Mouse (Mus musculus) right cerebral cortex, postnatal 14 days (tissue): ENCODE data around the gene Plagl2.

Experiments
- DNase-seq: peaks from one replicate; pipeline ENCODE4 v3.0.0; 2022

The Plagl2 gene

DNA sequence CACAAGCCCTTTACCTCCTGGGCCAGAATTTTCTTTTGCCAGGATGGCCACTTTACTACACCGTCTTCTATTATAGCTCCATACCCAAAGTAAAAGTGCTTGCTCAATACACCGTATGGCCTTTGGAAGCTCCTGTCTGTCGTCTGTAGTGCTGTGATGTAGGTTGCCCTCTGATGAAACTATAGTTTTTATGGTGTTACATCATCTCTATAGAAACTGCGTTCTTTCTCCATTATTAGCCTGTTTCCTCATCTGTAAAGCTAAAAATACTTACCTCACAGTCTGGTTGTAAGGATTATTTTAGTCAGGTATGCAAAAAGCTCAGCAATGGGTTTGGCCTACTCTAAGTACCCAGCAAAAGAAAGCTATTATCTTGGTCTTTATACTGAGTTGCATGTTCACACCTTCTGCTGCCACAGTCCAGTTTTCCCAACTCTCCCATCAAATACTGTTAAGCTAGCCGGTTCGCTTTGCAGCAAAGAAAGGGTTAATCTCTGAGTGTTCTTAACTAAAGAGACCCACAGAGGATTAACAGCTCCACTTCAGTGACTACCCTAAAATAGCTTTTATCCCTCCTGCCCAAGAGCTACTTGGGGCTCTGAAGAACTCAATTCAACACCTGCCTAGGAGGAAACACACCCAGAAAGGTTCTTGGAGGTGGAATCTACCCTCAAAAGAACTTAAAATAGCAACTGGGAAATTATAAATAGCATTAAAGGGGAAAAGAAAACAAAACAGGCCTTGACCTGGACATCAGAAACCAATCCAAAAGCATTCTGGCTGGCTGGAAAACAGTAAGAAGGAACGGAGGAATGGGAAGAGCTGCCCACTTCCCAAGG lies 2.0 kb downstream of the Plagl2 start:
- DNase-seq, result no peak

DNA sequence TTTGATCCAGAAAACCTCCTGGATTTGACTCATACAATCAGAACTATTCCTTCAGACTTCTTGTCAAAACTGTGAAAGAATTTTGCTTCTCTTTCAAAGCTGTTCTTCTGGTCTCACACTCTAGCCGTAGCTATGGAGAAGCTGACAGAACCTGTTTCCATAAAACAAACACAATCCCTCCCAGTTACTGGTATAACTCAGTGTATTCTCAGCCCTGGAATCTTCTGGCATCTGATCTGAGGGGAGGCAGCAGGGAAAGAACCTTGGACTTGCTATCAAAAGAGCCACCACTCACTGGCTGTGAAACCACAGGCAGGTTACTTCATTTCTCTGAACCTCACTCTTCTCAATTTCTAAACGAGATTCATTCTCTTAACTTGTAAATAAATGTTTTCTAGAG lies 2.8 kb downstream of the Plagl2 start:
- DNase-seq, result no peak

DNA sequence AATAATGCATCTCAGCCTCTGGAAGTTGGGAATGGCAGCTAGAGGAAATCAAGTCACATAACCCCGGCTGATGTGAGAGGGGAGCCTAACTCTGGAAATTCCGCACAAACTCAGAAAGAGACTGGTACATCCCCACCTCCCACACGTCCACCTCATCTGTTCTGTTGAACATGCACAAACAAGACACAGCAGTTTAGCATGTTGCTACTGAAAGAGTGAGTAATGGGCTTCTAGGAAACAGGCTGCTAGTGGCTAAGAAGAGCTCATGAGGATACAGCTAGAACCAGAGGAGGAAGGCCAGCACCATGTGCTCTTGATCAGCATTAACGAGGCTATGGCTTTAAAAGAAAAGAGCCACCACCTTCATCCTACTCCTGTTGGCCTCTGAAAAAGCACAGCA lies 3.3 kb downstream of the Plagl2 start:
- no peak for DNase-seq

DNA sequence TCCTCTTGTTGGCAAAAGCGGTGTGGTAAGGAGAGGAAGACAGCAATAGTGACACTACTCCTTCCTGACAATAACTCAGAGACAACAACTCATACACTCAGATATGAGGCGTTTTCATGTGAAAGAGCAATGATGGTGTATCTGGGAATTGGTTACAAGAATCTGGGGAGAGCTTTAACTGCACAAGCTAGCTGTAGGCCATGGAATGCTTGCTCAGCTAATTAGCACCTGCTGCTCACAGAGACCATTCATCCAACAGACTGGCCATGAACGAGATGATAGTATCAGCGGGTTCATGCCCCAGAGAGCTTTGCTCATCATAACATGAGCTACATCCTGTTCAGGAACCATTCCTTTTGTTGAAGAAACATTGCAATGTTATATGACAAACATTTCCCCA lies 4.0 kb downstream of the Plagl2 start:
- no peak for DNase-seq

DNA sequence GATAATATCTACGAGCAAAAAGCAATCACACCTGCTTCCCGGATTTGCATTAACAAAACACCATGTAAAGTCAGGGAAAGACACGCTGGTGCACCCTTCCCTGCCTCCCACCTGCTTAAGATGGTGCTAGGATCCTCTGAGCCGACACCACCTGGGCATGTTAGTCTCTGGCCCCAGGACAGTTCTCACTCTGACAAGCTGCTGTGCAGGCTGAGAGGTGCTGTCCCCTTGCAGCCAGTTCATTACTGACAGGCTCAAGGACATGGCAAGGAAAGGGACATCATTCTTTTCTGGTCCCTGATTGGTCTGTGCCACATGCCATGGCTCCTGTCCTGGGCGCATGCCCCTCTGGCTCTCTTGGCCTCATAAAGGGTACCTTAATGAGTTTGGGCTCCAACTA lies 12.7 kb downstream of the Plagl2 start:
- no peak for DNase-seq

DNA sequence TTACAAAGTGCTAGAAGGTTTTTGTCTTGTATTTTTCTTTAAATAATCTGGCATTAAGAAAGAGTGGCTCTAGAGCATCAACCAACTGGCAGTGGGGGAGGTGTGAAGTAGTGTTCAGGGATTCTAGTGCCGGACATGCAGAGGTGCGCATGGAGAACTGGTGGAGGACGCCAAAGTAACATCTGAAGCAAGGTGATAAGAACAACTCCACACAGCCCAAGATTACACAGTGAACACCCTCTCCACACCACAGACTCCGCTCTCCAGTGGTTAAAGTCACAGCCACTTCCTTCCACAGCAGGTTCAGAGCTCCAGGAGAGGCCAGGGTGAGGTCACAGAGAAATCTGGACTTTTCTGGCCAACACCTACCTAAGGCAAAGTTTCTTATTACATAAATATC lies 13.3 kb downstream of the Plagl2 start:
- DNase-seq, result no peak

DNA sequence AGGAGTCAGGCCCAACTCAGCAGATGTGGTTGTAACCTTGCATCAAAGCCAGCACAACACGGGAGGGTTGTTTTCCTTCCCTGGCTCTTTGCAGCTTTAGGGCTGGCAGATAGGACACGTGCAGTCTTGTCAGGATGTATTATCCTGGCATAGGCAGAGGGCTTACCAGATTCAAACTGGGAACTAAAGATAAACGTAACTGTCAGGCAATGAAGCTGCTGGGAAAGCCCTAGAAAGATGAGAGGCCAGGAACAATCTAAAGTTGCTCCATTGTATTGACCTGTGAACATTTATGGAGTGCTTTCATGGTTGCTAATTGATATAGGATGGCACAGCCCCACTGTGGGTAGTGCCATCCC lies 15.7 kb downstream of the Plagl2 start:
- no peak for DNase-seq

DNA sequence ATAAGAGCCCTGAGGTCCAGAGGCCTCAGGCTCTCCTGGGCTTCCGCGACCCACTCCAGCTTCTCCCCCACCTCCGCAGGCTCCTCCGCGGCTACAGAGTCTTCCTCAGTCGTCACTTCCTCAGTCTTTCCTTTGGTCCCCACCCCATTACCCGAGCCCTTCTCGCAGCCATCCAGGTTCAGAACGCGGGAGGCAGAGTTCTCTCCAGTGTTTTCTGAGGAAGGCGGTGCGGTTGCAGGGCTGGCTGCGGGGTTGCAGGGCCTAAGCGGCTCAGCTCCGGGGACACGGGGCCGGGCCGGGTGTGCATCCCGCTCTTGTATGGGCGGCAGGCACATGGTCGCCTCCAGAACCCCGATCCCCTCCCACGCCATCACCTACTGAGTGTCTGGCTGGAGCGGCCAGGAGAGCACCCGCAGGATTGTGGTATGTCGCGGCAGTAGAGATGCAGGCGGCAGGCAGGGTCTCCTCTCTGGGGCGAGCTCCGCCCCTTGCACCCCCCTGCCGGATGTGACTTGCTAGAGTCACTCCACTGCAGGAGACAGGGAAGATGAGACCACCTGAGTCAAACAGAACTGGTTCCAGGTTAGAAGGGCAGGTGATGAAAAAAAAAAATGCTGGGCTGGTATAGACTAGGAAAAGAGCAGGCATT lies 16.2 kb downstream of the Plagl2 start, which contains the start of gene Tspyl3:
TSS of gene Tspyl3 (minus strand) at position 496 of the 649 bp plus-strand sequence.
- DNase-seq, result peak; percentile 62

DNA sequence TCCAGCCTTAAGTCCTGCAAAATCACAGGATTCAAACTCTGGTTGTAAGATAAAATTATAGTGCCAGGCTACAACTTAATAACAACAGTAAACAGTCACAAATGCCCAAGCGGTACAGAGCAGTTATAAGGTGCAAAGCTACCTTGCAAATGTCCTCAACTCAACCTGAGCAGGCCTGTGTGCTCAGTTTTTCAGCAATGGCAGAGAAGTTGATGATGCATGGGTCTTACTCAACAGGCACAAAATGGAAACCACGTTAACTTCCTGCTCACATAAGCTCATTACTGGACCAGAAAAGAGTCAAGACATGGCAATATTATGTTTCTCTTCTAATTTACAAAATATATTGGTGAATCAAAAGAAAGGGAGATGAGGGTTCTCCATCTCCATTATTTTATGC lies 18.7 kb downstream of the Plagl2 start:
- no peak for DNase-seq

DNA sequence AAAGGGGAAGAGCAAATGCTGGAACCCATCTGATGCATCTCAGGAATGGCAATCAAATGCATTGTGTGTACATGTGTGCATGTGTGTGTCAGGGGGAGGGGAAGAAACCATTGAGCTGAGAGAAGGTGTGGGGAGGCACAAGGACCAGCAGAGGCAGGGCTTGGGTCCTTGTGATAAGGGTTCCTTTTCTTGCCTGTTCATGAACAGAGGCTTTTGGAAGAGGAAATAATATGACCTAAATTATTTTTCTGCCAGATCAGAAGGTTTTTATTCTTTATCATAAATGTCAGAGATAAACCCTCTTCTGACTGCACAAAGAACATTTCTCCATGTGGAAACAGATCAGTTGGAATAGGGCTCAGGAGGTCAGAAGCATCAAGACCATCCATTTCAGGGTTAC lies 19.1 kb downstream of the Plagl2 start:
- DNase-seq, result no peak

DNA sequence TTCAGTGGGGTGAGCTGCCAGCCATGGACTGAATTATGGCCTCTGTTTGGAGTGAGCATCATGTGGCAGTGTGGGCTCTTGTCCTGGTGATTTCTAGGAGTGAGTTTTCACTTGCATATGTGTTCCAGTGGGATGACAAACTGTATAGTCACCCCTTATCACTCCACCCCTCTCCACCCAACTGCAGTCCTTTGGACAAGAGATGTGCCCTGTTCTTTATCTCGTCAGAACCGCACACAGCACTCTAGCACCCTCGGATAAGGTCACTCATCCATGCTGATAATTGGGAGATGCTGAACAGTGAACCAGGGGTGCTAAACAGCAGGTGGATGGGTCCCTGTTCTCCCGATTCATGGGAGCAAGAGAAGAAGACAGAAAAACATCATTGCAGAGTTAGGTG lies 19.6 kb downstream of the Plagl2 start:
- no peak for DNase-seq

DNA sequence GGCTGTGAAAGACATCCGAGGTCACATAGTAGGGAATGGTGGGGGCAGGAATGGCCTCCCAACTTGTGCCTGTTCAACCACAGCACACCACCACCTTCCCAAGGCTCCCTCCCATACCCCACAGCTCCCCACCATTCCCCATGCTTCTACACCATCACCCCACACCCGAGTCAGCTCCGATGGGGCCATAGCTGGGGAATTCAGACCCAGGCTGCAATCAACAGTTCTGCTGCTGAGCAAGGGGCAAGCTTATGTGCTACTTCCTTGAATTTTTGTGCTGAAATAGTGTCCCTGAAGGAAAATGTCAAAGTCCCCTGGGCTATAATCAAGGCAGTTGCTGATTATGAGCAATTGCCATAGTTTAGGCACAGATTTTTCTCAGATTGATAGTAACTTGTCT lies 22.7 kb downstream of the Plagl2 start:
- no peak for DNase-seq

DNA sequence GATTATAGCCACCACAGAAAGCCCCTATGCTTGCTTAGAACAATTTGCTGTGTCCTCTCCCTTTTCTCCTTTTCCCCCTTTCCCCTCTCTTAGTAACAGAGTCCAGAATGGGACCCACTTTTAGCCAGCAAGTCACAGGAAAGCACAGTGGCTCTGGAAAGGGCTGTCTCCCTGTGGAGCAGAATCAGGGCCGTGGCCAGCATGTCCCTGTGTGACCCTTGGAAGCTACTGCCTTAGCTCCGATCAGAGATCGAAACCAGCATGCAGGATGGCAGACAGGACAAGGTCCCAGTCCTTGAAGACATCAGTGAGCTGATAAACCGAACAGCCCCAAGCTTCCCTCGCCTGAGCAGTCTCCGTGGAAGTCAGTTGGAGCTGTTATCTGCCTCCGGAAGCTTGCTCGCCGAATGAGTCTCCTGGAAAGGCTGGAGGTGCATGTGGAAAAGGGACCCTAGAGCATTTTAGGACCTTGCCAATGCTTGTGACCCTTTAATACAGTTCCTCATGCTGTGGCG lies 23.3 kb downstream of the Plagl2 start:
- DNase-seq, result no peak

DNA sequence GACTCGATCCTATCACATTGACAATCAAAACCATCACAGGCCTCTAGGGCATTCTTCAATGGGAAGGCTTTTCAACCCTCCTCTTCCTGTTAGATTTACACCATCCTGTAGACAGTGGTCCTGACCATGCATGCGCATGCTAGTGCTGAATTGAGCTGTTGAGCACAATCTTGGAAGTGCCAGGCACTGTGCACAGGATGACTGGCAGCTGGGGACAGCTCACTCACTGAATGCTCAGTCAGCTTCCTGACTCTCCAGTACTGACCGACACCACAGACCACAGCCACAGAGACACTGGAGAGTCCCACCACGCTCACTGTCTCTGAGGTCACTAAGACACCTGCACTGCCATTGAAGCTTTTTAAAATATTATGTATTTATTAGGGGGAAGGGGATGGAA lies 25.8 kb downstream of the Plagl2 start:
- DNase-seq, result no peak

DNA sequence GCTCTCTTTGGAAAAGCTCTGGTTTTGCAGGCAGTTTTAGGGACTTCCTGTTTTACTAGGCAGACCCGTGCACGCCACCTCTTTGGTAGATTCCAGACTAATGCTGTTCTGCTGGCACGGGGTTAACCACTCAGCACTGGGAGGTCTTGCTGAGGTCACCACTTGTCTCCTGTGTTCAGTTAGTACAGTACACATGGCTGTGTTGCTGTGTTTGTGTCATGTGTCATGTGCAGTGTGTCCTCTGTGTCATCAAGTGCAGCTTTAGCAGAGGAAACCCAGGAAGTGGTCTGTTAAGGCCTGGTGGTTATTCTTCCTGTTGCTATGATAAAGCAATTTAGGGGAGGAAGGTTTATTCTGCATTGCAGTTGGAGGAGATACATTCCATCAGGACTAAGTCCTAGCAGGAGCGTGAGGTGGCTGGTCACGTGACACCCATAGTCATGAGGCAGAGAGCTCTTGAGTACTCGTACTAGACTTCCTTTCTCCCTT lies 26.4 kb downstream of the Plagl2 start:
- no peak for DNase-seq

DNA sequence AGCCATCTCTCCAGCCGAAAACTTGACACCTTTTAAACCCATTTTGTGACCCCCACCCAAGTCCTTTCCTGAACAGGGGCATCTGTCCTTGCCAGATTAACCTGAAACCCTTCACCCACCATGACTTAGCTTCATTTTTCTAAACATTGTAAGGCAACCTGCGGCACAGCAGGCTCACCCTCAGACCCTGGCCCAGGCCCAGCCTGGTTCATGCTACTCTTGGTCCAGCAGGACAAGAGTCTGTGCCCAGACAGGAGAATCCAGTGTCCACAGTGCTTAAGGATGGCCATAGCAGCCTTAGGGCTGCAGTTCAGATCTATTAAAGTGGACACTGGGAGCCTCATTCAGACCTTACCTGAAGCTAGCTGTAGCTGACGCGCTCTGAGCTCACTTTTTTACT lies 27.9 kb downstream of the Plagl2 start:
- DNase-seq, result no peak

DNA sequence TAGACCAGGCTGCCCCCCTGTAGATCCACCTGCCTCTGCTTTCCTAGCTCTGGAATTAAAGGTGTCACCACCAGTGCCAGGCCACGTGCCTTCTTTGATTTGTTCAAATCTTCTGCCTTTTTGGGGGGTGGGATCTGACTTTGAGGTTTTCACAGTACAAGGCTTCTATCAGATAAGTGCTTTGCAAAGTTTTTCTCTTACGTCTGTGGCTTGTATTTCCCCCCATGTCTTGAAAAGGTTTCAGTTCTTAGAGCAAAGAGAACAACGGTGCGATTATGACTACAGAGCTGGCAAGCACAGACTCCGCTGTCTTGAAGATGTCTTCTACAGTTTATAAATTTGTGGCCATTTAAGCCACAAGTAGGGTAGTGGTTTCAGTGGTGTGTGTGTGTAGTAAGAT lies 29.8 kb downstream of the Plagl2 start:
- DNase-seq, result no peak

DNA sequence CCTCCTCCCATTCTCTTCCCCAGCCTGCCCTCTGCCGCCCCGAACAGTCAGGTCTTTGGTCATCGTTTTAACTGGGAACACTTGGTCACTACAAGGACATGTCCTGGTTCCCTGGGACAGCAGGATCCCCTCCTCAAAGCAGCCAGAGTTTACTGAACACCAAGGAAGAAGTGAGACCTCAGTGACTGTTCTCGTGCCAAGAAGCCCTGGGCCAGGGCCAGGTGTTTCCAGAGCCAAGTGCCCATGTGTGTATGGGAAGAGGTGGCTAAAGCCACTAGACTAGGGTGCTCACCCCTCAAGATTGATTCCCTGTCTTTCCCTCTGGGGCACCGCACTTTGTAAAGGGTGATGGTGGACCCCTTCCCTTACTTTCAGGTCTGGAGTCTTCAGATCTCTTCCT lies 31.9 kb downstream of the Plagl2 start:
- DNase-seq, result no peak

DNA sequence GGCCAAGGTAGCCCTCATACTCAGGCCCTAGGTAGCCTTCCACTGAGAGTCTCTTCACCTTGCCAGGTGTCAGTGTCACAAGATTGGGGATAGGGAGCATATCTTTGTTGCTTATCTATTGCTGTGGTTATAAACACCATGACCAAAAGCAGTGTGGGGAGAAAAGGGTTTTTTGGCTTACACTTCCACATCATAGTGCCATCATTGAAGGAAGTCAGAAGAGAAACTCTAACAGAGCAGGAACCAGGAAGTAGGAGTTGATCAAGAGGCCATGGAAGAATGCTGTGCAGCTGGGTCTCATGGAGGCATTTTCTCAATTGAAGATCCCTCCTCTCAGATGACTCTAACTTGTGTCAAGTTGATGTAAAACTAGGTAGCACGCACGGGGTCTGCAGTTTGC lies 33.1 kb downstream of the Plagl2 start:
- DNase-seq, result no peak

DNA sequence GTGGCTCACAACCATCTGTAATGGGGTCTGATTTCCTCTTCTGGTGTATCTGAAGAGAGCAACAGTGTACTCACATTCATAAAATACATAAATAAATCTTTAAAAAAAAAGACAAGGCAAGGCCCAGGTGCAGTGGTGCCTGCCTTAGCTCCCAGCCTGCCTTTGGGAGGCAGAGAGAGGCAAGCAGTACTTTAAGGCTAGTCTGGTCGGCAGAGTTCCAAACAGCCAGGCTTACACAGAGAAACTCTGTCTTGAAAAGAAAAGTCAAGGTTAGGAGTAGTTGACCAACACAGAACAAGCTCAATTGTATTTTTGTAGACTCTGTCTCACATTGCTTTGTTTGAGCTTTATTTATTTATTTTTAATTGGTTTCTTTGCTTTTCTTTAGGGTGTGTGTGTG lies 38.5 kb downstream of the Plagl2 start:
- no peak for DNase-seq

DNA sequence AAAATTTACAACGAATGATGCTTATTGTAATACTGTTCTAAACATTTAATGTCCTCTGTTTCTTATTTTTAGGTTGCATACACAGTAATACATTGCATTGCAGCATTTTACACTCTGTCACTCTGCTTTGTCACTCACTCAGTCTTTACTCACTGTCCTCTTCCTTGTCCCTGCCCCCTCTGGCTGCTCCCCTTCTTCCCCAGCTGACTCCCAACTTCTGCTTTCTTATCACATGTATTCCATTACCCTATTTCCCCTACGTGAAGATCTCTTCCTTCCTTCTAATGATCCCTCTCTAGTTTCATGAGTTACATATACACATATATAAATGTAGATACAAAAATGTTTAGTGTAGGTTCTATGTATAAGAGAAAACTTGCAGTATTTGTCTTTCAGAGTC lies 42.1 kb downstream of the Plagl2 start:
- DNase-seq, result no peak

DNA sequence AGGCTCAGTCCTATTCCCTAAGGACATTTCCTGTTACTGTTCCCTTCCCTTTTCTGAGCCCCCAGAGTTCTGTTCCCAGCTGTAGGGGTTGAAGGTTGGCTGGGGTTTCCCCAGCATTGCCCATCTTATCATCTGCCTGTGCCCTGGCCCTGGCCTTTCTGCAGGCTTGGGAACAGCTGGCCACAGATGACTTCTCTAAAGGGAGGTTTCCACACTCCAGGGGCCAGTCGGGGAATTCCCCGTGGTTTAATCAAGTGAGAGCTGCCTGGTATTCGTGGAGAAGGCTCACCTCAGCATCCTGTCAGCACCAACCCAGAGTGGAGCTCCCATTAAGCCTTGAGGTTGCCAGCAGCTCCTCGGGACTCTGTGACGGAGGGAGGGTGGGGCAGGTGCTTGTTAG lies 42.7 kb downstream of the Plagl2 start:
- DNase-seq, result no peak

DNA sequence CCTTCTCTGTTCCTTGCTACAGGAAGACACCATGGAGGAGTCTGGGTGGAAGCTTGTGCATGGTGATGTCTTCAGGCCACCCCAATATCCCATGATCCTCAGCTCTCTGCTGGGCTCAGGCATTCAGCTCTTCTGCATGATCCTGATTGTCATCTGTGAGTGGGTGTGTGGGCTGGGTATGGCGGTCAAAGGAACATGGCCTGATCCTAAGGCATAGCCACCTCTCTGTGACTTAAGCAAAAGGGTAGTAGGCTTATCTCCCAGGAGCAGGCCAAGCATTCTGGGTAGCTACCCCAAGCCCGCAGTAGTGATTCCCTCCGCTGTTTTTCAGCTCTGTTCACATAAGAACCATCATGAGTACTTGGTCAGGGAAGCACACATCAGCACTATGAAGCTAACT lies 47.0 kb downstream of the Plagl2 start:
- no peak for DNase-seq

DNA sequence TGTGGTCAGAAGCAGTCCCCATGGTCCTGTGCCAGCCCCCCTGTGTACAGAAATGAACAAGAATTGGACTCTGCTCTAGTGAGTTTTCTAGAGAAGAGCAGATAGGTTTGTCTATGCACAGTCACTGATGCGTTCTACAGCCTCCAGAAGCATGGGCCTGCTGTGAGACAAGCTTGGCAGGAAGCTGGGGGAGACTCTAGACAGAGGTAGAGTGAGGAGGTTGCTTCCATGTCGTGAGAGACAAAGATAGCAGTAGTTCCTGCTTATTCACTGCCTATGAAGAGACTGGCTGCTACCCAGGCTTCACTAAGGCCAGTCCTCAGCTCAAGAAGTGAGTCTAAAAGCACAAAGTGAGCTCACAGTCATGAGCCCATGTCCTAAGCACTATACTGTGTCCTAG lies 50.0 kb downstream of the Plagl2 start:
- DNase-seq, result no peak

DNA sequence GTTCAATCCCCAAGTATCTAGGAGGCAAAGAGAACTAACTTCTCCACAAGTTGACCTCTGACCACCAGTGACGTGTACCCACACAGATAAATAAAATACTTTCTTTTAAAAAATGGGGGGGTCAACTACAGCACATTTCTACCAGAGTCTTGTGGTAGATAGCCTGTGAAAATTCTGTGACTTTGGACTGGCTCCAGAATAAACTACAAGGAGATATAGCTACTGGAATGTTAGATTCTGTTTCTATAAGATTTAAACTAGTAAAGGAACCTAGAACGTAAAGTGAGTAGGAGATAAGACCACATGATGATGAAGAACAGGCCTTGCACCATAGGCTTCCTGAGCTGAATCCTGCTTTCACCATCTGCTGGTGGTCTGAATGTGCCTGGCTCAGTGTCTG lies 53.4 kb downstream of the Plagl2 start:
- DNase-seq, result no peak
